Mouse (Mus musculus) lung, adult 2 months (tissue): ENCODE measurements around the gene Grin2b.

Experiments
- CTCF ChIP-seq: fragments of 200-500 bp; IDR thresholded peaks from 2 replicates; pipeline ENCODE4 v1.5.1; 2011; ENCODE audit warnings: mild to moderate bottlenecking, low read length, control low read depth; ENCODE audit not compliant: insufficient read depth
- POLR2A ChIP-seq: fragments of 200-500 bp; IDR thresholded peaks from 2 replicates; pipeline ENCODE4 v1.6.1; 2011; ENCODE audit warnings: low read depth, mild to moderate bottlenecking, control low read depth, low read length, borderline replicate concordance; ENCODE audit errors: extremely low read depth

DNA sequence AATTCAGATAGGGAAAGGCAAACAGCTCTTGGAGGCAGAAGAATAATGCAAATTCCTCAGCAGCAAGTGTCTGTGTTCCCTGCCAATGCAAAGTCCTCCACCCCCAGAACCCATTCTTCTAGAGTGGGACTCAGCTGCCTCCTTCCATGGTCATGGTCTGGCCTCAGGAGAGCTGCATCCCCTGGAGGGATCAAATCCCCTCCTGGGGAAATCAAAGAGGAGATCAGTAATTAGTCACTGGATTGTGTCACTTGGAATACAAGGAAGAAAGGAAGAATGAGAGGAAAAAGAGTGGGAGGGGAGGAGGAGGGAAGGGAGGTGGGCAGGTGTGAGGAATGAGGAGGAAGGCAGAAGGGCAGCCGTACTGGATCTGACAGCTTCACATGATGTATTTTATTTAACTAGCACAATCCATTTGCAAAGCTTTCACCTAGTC, 278.5 kb downstream of the Grin2b start:
- TF ChIP-seq CTCF (no peak), POLR2A (no peak)
